Mouse (Mus musculus) heart, embryonic 14.5 days (tissue): Measurements from ENCODE around the gene Zkscan5. TPM values are rescaled to one million over a fixed set of nuclear protein-coding genes. Genes with fewer than 3 reads are reported as not detected.
"Not testable (repeated sequence)": the region's sequence is repeated elsewhere in the genome, so short reads cannot be mapped to it uniquely, and the experiment has no call there.

Experiments used
- ATAC-seq: fragments of 200-750 bp; cut with Nextera tagmentation; 2 replicates; pipeline ENCODE4 v1.8.0; 2017; ENCODE audit warnings: low read depth, moderate TSS enrichment; ENCODE audit not compliant: insufficient number of reproducible peaks, insufficient read depth, low FRiP score
- H3K27ac ChIP-seq, 2 experiments: fragments of 200-500 bp in 1 of 2; fragments of 300-500 bp in 1 of 2; sonication (generic) in 1 of 2; replicated peaks in 1 of 2; 2 replicates each; pipeline ENCODE4 v1.5.1; 2012 to 2014; ENCODE audit warnings: low read depth in 2 of 2, low read length in 2 of 2, control low read depth in 1 of 2, mild to moderate bottlenecking in 1 of 2, mixed read lengths in 1 of 2; ENCODE audit not compliant: control insufficient read depth in 1 of 2, insufficient read depth in 1 of 2
- H3K27me3 ChIP-seq: fragments of 300-500 bp; sonication (generic); 2 replicates; pipeline ENCODE4 v1.6.1; 2014; ENCODE audit warnings: mild to moderate bottlenecking, low read length, control low read depth; ENCODE audit not compliant: control insufficient read depth, insufficient read depth
- H3K36me3 ChIP-seq: fragments of 300-500 bp; sonication (generic); 2 replicates; pipeline ENCODE4 v1.6.1; 2014; ENCODE audit warnings: mild to moderate bottlenecking, control low read depth, low read length, mixed read lengths; ENCODE audit not compliant: control insufficient read depth, insufficient read depth
- H3K4me1 ChIP-seq, 2 experiments: fragments of 200-500 bp in 1 of 2; fragments of 300-500 bp in 1 of 2; sonication (generic) in 1 of 2; 2 replicates each; pipeline ENCODE4 v1.6.1; 2012 to 2014; ENCODE audit warnings: low read length in 2 of 2, control low read depth in 1 of 2, mixed read lengths in 1 of 2; ENCODE audit not compliant: control insufficient read depth in 2 of 2, insufficient read depth in 2 of 2
- H3K4me2 ChIP-seq: fragments of 300-500 bp; sonication (generic); 2 replicates; pipeline ENCODE4 v1.6.1; 2014; ENCODE audit warnings: mild to moderate bottlenecking, low read length
- H3K4me3 ChIP-seq, 2 experiments: fragments of 200-500 bp in 1 of 2; fragments of 300-500 bp in 1 of 2; sonication (generic) in 1 of 2; 2 replicates each; pipeline ENCODE4 v1.5.1; 2012 to 2014; ENCODE audit warnings: low read length in 2 of 2, mild to moderate bottlenecking in 2 of 2, control low read depth in 1 of 2, low read depth in 1 of 2, moderate library complexity in 1 of 2; ENCODE audit not compliant: control insufficient read depth in 1 of 2, insufficient read depth in 1 of 2
- H3K9ac ChIP-seq: fragments of 300-500 bp; sonication (generic); 2 replicates; pipeline ENCODE4 v1.6.1; 2014; ENCODE audit warnings: mild to moderate bottlenecking, low read length
- H3K9me3 ChIP-seq: fragments of 300-500 bp; sonication (generic); 2 replicates; pipeline ENCODE4 v1.6.1; 2016; ENCODE audit warnings: low read length, control low read depth; ENCODE audit not compliant: control insufficient read depth
- WGBS: fragments of 180-500 bp; shearing (Covaris S2); extraction: QIAGEN DNeasy Blood & Tissue Kit; methylation state at CpG from one replicate; pipeline ENCODE4 v1.1.7; 2014; 5-methylcytosine and 5-hydroxymethylcytosine counted together
- polyA plus RNA-seq: library from polyadenylated mRNA; unstranded; fragments of >200 nt; fragmentation: Nextera tagmentation; extraction: Ambion mirVana; gene quantifications from 2 replicates; pipeline ENCODE4 v1.2.1, GENCODE M21; 2014

Zkscan5 gene
- polyA plus RNA-seq, 1 experiment from 2014 or later = 11.1 TPM

GRCm38 (mm10) chr5:145229283-145229682 is 24.9 kb downstream of the Zkscan5 start:
- not testable (repeated sequence) for H3K4me2 ChIP-seq, H3K27me3 ChIP-seq, H3K4me3 ChIP-seq, ATAC-seq, H3K9ac ChIP-seq, H3K9me3 ChIP-seq, H3K27ac ChIP-seq
- H3K4me1 ChIP-seq = peaks cover 0 to 18% of the 10 kb centered on the region in 2 experiments; a peak in 2 of 4 replicates
- 78% methylated on average over 6 of the region's 6 CpGs for WGBS
- peaks cover 11% of the 10 kb centered on the region for H3K36me3 ChIP-seq

- no peaks in the 10 kb centered on the region for H3K9me3 ChIP-seq
- peak overlapping the region; percentile 91 for H3K27ac ChIP-seq
- H3K36me3 ChIP-seq = peaks cover 25% of the 10 kb centered on the region
- H3K4me3 ChIP-seq = peak overlapping the region in 1 of 2 experiments; percentile 100; a peak in 1 of 4 replicates
- H3K27me3 ChIP-seq = no peaks in the 10 kb centered on the region
- H3K4me2 ChIP-seq = peak overlapping the region; percentile 68
- H3K4me1 ChIP-seq = peaks cover 0 to 18% of the 10 kb centered on the region in 2 experiments; a peak in 2 of 4 replicates
- H3K9ac ChIP-seq = peak overlapping the region; percentile 99; the same call in 1 of the 2 replicates
- 93% methylated on average over 4 of the region's 4 CpGs for WGBS
- ATAC-seq = no peak
These were observed 26.3 kb downstream of the Zkscan5 start for GRCm38 (mm10) chr5:145230641-145231040.

- WGBS = 2% methylated on average over 40 of the region's 42 CpGs
- H3K4me2 ChIP-seq = peak within 1 kb of the TSS; percentile 68
- peaks cover 0 to 18% of the 10 kb centered on the region in 2 experiments; a peak in 2 of 4 replicates for H3K4me1 ChIP-seq
- peak within 1 kb of the TSS; percentile 91 for H3K27ac ChIP-seq
- H3K4me3 ChIP-seq = peak within 1 kb of the TSS; percentile 93 to 100
- peaks cover 33% of the 10 kb centered on the region for H3K36me3 ChIP-seq
- no peaks in the 10 kb centered on the region for H3K27me3 ChIP-seq
- H3K9me3 ChIP-seq = no peaks in the 10 kb centered on the region
- ATAC-seq = peak; percentile 97
- peak within 1 kb of the TSS; percentile 99 for H3K9ac ChIP-seq
These were observed 27.1 kb downstream of the Zkscan5 start, which contains the start of gene Zfp655 for GRCm38 (mm10) chr5:145231367-145231871. TSS of gene Zfp655 (plus strand) at chr5:145231715.

- Histone ChIP-seq H3K4me2 (peak overlapping the region; percentile 68), H3K4me3 (peak overlapping the region; percentile 93 to 100), H3K27ac (peak overlapping the region; percentile 87 to 91), H3K4me1 (peaks cover 0 to 18% of the 10 kb centered on the region in 2 experiments; a peak in 2 of 4 replicates), H3K9ac (peak overlapping the region; percentile 99), H3K27me3 (no peaks in the 10 kb centered on the region), H3K9me3 (no peaks in the 10 kb centered on the region), H3K36me3 (peaks cover 38% of the 10 kb centered on the region)
- ATAC-seq = peak; percentile 37
- 0% methylated on average over 46 of the region's 49 CpGs for WGBS
These were observed 27.6 kb downstream of the Zkscan5 start for GRCm38 (mm10) chr5:145231893-145232411.

- no peak overlapping the region for H3K9ac ChIP-seq
- no peak overlapping the region for H3K4me2 ChIP-seq
- H3K4me3 ChIP-seq = no peak overlapping the region
- peaks cover 63% of the 10 kb centered on the region for H3K36me3 ChIP-seq
- peaks cover 0 to 23% of the 10 kb centered on the region in 2 experiments; a peak in 2 of 4 replicates for H3K4me1 ChIP-seq
- no peak overlapping the region for H3K27ac ChIP-seq
- H3K9me3 ChIP-seq = no peaks in the 10 kb centered on the region
- no peak for ATAC-seq
- H3K27me3 ChIP-seq = no peaks in the 10 kb centered on the region
These were observed 30.3 kb downstream of the Zkscan5 start for GRCm38 (mm10) chr5:145234636-145235035.

- Histone ChIP-seq H3K4me3 (no peak overlapping the region), H3K4me1 (no peaks in the 10 kb centered on the region), H3K4me2 (no peak overlapping the region), H3K9me3 (no peaks in the 10 kb centered on the region), H3K27me3 (no peaks in the 10 kb centered on the region), H3K9ac (no peak overlapping the region), H3K27ac (no peak overlapping the region), H3K36me3 (peaks cover 68% of the 10 kb centered on the region)
- ATAC-seq = no peak
- WGBS = 95% methylated on average over 3 of the region's 3 CpGs
These were observed 45.2 kb downstream of the Zkscan5 start for GRCm38 (mm10) chr5:145249520-145249919.
